Mouse (Mus musculus) brain, embryonic 14.5 days (tissue): ENCODE data around the gene Fzr1.

Experiments
- CTCF ChIP-seq: fragments of 200-500 bp; IDR thresholded peaks from 2 replicates; pipeline ENCODE4 v1.5.1; 2012; ENCODE audit warnings: inconsistent platforms, mild to moderate bottlenecking, moderate library complexity, borderline replicate concordance; ENCODE audit not compliant: insufficient read depth, insufficient read length; ENCODE audit errors: extremely low read depth
- POLR2A ChIP-seq: fragments of 200-500 bp; IDR thresholded peaks from 2 replicates; pipeline ENCODE4 v1.6.1; 2012; ENCODE audit warnings: mild to moderate bottlenecking, inconsistent platforms, borderline replicate concordance; ENCODE audit not compliant: poor library complexity, insufficient read depth, insufficient read length, severe bottlenecking; ENCODE audit errors: extremely low read depth

DNA sequence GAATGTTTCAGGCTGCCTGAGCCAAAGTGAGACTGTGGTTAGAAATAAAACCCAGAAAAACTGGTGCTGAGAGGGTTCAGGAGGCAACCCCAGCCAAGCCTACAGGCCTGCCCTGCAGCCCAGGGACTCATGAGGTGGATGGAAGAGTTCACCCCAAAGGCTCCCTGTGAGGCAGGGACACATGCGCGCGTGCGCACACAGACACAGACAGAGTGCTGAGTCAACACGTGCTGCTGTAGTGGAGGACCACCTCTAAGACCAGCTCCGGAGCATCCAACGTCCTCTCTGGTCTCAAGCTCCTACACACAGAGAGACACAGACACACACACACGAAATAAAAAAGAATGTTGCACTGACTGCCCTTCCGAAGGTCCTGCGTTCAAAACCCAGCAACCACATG is 3.0 kb downstream of the Fzr1 start:
- TF ChIP-seq CTCF, result no peak
- no peak for TF ChIP-seq POLR2A
